Mouse (Mus musculus): ENCODE measurements at regions not wholly inside any gene's neighbourhood (a gene's known extent, or its start where the extent isn't known, plus 50 kb on each side); places are given as distances from the start of the nearest gene placed in this dataset.
A peak's percentile ranks its signal among the peaks of the same experiment; 100 is the strongest.

DNA sequence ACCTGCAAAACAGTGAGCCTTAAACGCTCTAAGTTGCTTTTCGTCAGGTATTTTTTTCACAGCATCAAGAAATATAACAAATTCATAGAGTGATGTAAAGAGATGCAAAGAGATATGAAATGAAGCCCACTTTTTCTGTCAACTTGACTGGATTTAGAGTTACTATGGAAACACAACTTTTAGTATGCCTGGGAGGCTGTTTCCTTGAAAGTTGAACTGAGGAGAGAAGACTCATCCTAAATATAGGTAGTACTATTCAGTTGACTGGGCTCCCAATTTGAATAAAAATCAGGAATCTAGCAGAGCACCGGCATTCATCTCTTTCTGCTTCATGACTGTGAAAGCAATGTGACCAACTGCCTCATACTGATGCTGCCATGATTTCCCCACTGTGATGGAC lies 509.7 kb downstream of the Synb start:
- DNase-seq (ENCODE audit: low spot score) = no peak

DNA sequence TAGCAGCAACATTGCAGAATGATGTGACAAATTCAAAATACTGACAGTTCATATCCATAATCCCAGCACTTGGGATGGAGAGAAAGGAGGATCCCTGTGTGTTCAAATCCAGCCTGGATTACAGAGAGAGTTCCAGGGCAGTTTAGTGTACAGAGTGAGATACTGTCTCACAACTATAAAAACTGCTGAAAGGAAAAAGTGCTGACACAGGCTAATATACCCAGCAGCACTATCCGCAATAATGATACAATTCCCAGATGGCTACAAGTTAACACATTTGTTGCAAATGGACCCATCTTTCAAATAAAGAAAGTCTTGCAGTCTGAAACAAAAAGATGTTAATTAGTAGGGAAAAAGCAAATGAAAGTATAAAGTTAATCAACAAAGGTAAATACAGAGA lies 510.9 kb downstream of the Synb start:
- no peak for DNase-seq (ENCODE audit: low spot score)

DNA sequence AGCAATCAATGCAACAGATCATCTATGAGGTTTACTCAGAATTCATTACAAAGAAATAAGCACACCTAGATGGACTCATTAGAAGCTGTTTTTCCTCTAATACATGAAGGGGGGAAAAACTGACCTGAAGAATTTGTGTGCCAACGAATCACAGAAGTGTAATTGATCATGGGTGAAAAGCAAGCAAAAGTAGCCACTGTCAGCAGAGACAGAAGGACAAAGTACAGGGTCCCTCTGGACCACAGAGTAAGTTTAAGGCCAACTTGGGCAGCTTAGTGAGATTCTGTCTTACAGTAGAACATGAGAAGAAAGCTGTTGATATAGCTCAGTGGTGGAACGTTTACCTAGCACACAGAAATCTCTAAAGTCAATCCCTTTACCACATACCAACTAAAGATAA lies 523.7 kb downstream of the Synb start:
- DNase-seq (ENCODE audit: low spot score) = no peak

DNA sequence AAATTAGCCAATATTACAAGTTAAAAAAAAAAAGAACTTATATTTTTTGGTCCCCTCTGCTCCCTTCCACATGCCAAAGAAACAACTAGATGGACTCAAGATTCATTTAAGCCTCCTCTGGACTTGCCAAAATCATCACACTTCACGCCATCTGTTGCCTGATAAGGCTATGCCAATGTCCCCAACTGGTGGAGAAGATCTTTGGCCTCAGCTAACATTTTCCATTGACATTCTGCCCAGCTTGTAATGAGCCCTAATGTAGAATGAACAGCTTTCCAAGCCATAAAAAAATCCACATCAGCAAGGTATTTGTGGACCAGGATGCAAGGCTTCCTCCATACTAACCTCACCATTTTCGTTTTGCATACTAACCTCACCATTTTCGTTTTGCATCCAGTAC lies 531.2 kb downstream of the Synb start:
- no peak for DNase-seq (ENCODE audit: low spot score)

DNA sequence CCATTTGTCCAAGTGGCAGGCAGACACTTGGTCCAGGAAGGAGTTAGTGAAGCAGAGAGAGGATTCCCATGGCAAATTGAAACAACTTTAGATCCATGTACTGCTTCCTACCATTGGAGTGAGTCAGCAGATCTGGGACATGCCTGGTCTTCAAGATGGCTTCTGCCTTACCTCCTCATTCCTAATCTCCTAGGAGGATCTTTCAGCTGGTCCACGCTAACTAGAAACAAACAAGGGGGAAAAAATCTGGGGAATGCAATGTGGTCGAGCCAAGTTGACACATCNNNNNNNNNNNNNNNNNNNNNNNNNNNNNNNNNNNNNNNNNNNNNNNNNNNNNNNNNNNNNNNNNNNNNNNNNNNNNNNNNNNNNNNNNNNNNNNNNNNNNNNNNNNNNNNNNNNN lies 549.4 kb downstream of the Synb start:
- DNase-seq (ENCODE audit: low spot score) = no peak

DNA sequence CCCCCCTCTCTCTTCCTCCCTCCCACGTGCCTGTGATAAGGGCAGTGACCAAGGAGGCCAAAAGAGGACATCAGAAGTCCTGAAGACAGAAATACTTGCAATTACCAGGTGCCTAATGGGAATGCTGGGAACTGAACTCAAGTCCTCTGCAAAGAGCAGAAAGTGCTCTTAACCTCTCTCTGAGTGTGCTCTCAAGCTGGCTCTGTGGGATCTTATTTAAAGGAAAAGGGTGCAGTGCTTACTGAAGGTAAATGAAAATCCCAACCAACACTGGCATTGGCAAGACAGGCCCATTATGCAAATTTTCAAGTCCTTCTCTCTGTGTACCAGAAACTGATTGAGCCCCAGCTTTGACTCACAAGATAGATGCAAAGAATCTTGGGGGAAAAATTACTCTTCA lies 555.6 kb downstream of the Synb start:
- no peak for DNase-seq (ENCODE audit: low spot score)

DNA sequence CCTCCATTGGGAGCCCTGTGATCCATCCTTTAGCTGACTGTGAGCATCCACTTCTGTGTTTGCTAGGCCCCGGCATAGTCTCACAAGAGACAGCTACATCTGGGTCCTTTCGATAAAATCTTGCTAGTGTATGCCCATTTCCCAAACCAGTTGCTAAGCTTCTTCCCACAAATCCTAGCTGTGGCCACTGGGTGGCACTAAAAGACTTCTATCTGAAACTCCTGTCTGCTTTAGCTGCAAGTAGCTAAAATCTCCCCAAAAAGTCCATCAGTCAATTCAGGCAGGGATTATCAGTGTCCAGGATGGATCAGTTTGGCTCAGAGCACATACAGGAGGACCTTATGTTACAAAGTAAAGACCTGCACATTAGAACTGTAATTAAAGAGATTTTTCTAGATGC lies 558.3 kb downstream of the Synb start:
- peak; percentile 62 for DNase-seq (ENCODE audit: low spot score)

DNA sequence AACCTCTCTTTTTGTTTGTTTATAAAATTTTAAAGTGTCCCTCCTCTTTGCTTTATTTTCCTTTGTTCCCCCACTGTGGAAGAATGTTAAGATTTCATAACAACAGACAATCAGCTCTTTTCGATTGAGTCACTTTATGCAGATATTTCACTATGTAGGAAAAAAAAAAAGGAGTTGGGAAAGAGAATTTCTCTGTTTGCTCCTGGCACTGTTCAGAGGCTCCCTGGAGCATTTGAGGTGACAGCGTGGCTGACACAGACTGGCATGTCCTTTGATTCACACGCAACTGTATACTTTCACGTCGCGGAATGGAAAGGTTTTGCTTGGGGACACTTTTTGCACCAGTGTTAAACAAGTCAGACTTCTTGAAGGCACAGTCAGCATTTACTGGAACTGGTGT lies 572.9 kb downstream of the Synb start:
- DNase-seq (ENCODE audit: low spot score) = no peak

DNA sequence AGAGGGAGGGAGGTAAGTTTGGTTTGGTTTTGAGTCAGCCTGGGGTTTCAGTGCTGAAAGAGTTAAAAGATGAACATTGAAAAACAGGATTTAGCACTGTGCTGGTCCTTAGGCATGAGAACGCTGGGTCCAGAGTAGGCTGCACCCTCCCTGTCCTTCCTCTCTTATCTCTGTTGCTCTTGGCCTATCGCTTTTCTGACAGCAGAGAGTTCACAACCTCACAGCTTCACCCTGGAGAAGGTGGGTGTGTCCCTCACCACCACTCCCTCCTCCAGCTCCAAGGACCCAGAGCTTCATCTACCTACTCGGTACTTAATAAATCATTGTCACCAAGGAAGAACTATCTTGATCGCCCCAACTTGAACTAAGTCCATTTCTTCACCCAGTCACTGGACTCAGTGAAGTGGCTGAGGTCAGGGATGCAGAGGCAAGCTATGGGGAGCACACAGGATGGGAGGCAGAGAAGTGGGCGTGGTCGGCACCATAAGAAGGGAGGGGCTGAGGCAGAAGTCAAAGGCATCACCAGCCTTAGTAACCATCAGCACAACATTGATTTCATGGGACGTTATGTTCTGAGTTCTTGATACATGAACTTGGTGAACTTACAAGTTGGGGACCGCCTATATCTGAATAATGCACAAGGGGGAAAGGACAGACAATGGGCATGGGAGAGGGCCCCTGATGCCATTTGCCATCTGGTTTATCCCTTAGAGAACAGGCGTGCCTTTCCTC lies 574.5 kb downstream of the Synb start:
- no peak for DNase-seq (ENCODE audit: low spot score)

DNA sequence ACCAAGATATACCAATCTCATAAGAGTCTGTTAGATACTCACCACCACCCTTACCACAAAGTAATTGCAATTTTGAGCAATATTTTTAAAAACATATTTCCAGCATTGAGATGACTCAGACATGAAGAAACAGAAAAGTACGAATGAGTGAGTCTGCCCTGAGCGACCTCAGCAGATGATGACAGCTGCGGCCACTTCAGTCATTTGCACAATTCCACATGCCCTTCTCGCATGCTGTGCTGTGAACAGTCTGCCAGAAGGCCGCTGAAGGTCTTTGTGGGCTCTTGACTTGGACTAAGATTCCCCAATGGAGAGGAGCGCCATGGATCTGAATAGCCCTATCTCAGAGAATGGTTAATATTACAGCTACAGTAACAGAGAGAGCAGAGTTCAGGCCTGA lies 575.3 kb downstream of the Synb start:
- DNase-seq (ENCODE audit: low spot score) = no peak

All from layer of hippocampus, adult 9-10 months (tissue).